Mouse (Mus musculus) adrenal gland (tissue): ENCODE data around the gene Eif2s3y.

Experiments used
- intact Hi-C: fragments of 180-260 bp; cut with DNase I; formaldehyde crosslinking; loops from one replicate; pipeline ENCODE4 v1.15.1; 2025
- long read RNA-seq, 2 experiments: library from polyadenylated mRNA; unstranded; transcript quantifications; one replicate each; pipeline ENCODE4 v2.0.0; 2020; ENCODE audit warnings: borderline replicate concordance in 1 of 2; ENCODE audit not compliant: insufficient replicate concordance in 1 of 2
- microRNA-seq, 2 experiments: library from miRNA; unstranded; fragments of <30 nt; microRNA quantifications; one replicate each; pipeline ENCODE4; 2019

Gene Eif2s3y
- long read RNA-seq, experiment 1: 0 reads
- long read RNA-seq, experiment 2, transcript Eif2s3y-206 (4 exons, 531 nt): minor isoform, 6 of 59 reads
- long read RNA-seq, experiment 2, transcript Eif2s3y-201 (12 exons, 1,836 nt): major isoform, 30 of 59 reads
- long read RNA-seq, experiment 2, partial matches to known transcripts: 8 of 59 reads
- long read RNA-seq, experiment 2, other reads (novel, unspliced or antisense): 14 of 59 reads

GRCm38 (mm10) chrY:1009882-1010751 is at the start of gene Eif2s3y:
Gene Eif2s3y, plus strand, starts transcription at chrY:1010543.
- intact Hi-C loops: no loop called here

Small RNA genes lying within 50 kb of the gene (microRNA-seq; reads per million reads assigned to microRNA genes)
- gene Gm47281: 0.12 to 0.23 reads per million in 2 experiments
